10 mouse cellular contexts compared by ENCODE assay signal in the genomic region with DNA sequence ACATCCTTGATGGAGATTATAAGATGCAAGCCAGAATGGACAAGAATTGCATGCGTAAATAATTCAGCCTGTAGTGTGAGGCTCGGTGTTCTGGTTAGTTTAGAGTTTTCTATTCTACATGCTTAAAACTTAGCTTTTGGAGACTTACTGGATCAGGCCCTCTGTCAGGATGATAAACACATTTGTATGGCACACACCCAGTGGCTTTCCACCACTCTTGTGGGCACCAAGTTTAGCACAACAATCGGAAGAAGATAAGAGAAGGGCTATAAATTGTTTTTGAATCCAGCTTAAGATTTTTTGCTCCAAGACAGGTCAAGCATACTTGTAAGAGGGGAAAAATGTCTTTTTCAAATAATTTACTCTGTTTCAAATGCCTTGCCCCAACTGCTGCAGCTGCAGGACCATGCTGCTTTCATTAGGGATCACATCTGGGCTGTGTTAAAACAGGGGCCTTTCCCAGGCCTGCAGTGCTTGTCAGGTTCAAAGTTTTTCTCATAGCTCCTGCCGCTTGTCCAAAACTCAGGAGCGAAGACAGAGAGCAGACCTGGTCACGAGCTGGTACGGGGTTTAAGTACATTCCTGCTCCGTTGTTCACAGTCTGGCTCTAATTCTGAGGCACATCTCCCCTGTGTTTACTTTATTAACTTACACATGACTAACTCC.
DNase-seq lines count a peak whose midpoint lies in the region; ATAC-seq lines count a peak whose summit lies in the region.
"Had no signal": no experiment of that assay in that cellular context is flagged by ENCODE, and none has a peak within 500 bp of the region (broad histone marks: within the 10 kb centered on the region; RNA-seq: fewer than 3 reads in every experiment).

No protein-coding gene starts in this region.

- ATAC-seq in forebrain, embryonic 15.5 days (replicated peaks): no peak
- ATAC-seq in midbrain, embryonic 13.5 days: no peak
- ATAC-seq: Patski had no signal

- 46% methylated on average over 8 of the region's 8 CpGs for WGBS in forebrain, embryonic 10.5 days
- WGBS in forebrain, embryonic 15.5 days: 42% methylated on average over 8 of the region's 8 CpGs
- WGBS in midbrain, embryonic 10.5 days: 44% methylated on average over 8 of the region's 8 CpGs
- WGBS in midbrain, embryonic 13.5 days: 53% methylated on average over 8 of the region's 8 CpGs

- 0 out of 2 replicates have a peak overlapping the region, but pooled peaks have one; percentile 42 for H3K27ac ChIP-seq in forebrain, embryonic 10.5 days
- H3K27ac ChIP-seq in forebrain, embryonic 15.5 days (replicated peaks): no peak overlapping the region
- peak overlapping the region; percentile 49; the same call in 1 of the 2 replicates for H3K27ac ChIP-seq in midbrain, embryonic 10.5 days (replicated peaks)
- no peak overlapping the region for H3K27ac ChIP-seq in midbrain, embryonic 13.5 days

- no peaks in the 10 kb centered on the region for H3K36me3 ChIP-seq in forebrain, embryonic 10.5 days (replicated peaks)
- H3K36me3 ChIP-seq in forebrain, embryonic 15.5 days: no peaks in the 10 kb centered on the region
- no peaks in the 10 kb centered on the region for H3K36me3 ChIP-seq in midbrain, embryonic 10.5 days
- H3K36me3 ChIP-seq in midbrain, embryonic 13.5 days: no peaks in the 10 kb centered on the region

- H3K9ac ChIP-seq in forebrain, embryonic 15.5 days (replicated peaks): no peak overlapping the region
- H3K9ac ChIP-seq in midbrain, embryonic 13.5 days (replicated peaks): no peak overlapping the region

- H3K4me2 ChIP-seq in forebrain, embryonic 15.5 days (replicated peaks): no peak overlapping the region
- no peak overlapping the region for H3K4me2 ChIP-seq in midbrain, embryonic 13.5 days (replicated peaks)

- no peaks in the 10 kb centered on the region for H3K27me3 ChIP-seq in forebrain, embryonic 10.5 days (ENCODE audit: poor library complexity, severe bottlenecking)
- H3K27me3 ChIP-seq in forebrain, embryonic 15.5 days: no peaks in the 10 kb centered on the region
- no peaks in the 10 kb centered on the region for H3K27me3 ChIP-seq in midbrain, embryonic 10.5 days (ENCODE audit: low read depth, poor library complexity, severe bottlenecking)
- H3K27me3 ChIP-seq in midbrain, embryonic 13.5 days: no peaks in the 10 kb centered on the region
- H3K27me3 ChIP-seq: Patski had no signal

- DNase-seq in forebrain, embryonic 10.5 days (ENCODE audit: extremely low spot score, low spot score): peak; percentile 56
- DNase-seq in midbrain, embryonic 10.5 days (ENCODE audit: low spot score): peak; percentile 29
- DNase-seq in heart, postnatal 10 days: peak; percentile 2 to 6
- peak; percentile 11 for DNase-seq in retina, postnatal 1 day
- DNase-seq in urinary bladder, postnatal 4 days (ENCODE audit: low spot score in 2 of 2): no peak
- no peak for DNase-seq in lung, postnatal 14 days
- DNase-seq: layer of hippocampus, adult 9-11 months had no signal

- H3K4me3 ChIP-seq in forebrain, embryonic 10.5 days: no peak overlapping the region
- no peak overlapping the region for H3K4me3 ChIP-seq in forebrain, embryonic 15.5 days
- H3K4me3 ChIP-seq in midbrain, embryonic 10.5 days: no peak overlapping the region
- no peak overlapping the region for H3K4me3 ChIP-seq in midbrain, embryonic 13.5 days (replicated peaks)

- intact Hi-C loops in heart, postnatal 10 days (cut with DNase I): loop anchor here (10.0 kb wide), 1 partner anchor 849 kb away; no protein-coding TSS in a partner anchor

- peaks cover 13% of the 10 kb centered on the region for H3K4me1 ChIP-seq in forebrain, embryonic 10.5 days
- 0 out of 2 replicates have a peak, but pooled peaks cover 10% of the 10 kb centered on the region for H3K4me1 ChIP-seq in forebrain, embryonic 15.5 days
- H3K4me1 ChIP-seq in midbrain, embryonic 10.5 days: peaks cover 14% of the 10 kb centered on the region
- peaks cover 13% of the 10 kb centered on the region for H3K4me1 ChIP-seq in midbrain, embryonic 13.5 days (replicated peaks)

- H3K9me3 ChIP-seq in forebrain, embryonic 10.5 days: no peaks in the 10 kb centered on the region
- H3K9me3 ChIP-seq in forebrain, embryonic 15.5 days: no peaks in the 10 kb centered on the region
- no peaks in the 10 kb centered on the region for H3K9me3 ChIP-seq in midbrain, embryonic 10.5 days (replicated peaks)
- H3K9me3 ChIP-seq in midbrain, embryonic 13.5 days: no peaks in the 10 kb centered on the region

Comparison
In these comparisons a context has a peak if more than half of its experiments do, and no peak if none do; other contexts are left out.
1. H3K27ac ChIP-seq: peak in forebrain, embryonic 10.5 days (single experiment) and midbrain, embryonic 10.5 days (single experiment); none in forebrain, embryonic 15.5 days (single experiment) and midbrain, embryonic 13.5 days (single experiment).
2. DNase-seq: peak in forebrain, embryonic 10.5 days (single experiment), midbrain, embryonic 10.5 days (single experiment), heart, postnatal 10 days (2 of 2) and retina, postnatal 1 day (single experiment); none in urinary bladder, postnatal 4 days (0 of 2) and lung, postnatal 14 days (single experiment).